Mouse (Mus musculus): ENCODE results near the gene Ccr10.
"Not testable (repeated sequence)": the region's sequence is repeated elsewhere in the genome, so short reads cannot be mapped to it uniquely, and the experiment has no call there.

The Ccr10 gene

GRCm38 (mm10) chr11:101130056-101130756, 45.0 kb downstream of the Ccr10 start:
- DNase-seq (ENCODE audit: extremely low spot score, low read depth, low spot score), result no peak

DNA sequence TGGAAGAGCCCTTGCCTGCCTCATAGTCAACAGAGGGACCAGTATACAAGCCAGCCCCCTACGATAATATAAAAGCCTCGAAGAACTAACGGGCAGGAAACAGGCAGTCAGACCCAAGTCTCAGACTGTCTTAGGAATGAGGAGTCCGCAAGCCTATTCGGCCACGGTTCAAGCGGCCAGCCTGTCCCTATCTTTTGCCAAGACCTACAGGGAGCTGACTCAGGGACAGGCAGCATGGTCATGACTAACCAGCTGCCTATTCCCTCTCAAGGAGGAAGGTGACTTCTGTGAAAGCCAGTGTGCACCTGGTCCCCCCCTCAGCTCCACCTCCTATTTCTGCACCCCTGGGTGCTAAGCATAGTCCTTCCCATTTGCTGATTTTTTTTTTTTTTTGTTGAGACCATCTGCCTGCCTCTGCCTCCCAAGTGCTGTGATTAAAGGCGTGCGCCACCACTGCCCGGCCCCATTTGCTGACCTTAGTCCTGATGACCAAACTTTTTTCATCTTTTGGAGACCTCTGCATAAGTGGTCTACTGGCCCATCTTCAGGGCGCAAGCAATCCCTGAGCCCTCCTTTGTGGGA, 46.2 kb downstream of the Ccr10 start:
- DNase-seq (ENCODE audit: extremely low spot score, low read depth, low spot score), result no peak

DNA sequence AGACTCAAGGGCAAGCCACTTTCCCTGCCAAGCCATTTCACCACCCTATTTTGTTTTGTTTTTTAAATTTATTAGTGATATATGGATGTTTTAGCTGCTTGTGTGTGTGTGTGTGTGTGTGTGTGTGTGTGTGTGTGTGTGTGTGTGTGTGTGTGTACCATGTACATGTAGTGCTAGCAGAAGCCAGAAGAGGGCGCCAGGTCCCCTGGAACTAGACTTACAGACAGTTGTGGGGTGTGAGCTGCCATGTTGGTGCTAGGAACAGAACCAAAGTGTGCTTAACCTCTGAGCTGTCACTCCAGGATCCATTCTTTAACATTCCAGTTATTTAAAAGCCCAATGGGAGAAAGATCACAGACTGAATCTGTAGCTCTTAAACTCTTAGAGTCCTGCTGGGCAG, 48.2 kb downstream of the Ccr10 start:
- DNase-seq (ENCODE audit: extremely low spot score, low read depth, low spot score), result no peak

GRCm38 (mm10) chr11:101125008-101125407, 50.2 kb downstream of the Ccr10 start:
- not testable (repeated sequence) for DNase-seq (ENCODE audit: extremely low spot score, low read depth, low spot score)

GRCm38 (mm10) chr11:101124494-101124893, 50.7 kb downstream of the Ccr10 start:
- DNase-seq (ENCODE audit: extremely low spot score, low read depth, low spot score), result not testable (repeated sequence)
